Mouse (Mus musculus): ENCODE measurements around the gene Cldn16. TPM values are rescaled to one million over a fixed set of nuclear protein-coding genes. Genes with fewer than 3 reads are reported as not detected.
"Not testable (repeated sequence)": the region's sequence is repeated elsewhere in the genome, so short reads cannot be mapped to it uniquely, and the experiment has no call there.

The Cldn16 gene
- polyA plus RNA-seq, 1 experiment from 2014 or later = not detected

DNA sequence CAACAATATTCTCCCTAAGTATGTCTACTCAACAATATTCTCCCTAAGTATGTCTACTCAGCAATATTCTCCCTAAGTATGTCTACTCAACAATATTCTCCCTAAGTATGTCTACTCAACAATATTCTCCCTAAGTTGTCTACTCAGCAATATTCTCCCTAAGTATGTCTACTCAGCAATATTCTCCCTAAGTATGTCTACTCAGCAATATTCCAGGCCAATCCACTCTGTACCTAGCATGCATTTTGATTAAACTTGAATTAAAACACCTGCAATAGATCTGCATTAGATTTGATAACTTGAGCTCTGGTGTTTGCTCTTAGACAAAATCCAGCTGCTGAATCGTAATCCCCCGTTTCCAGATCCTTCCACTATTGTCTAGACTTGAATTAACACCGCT, 36.8 kb downstream of the Cldn16 start:
- WGBS = 90% methylated on average over 3 of the region's 3 CpGs
- H3K36me3 ChIP-seq; H3K4me1 ChIP-seq (replicated peaks): not testable (repeated sequence)

GRCm38 (mm10) chr16:26500738-26501137, 37.8 kb downstream of the Cldn16 start:
- H3K9me3 ChIP-seq = no peaks in the 10 kb centered on the region
- ATAC-seq (ENCODE audit: low read depth) = no peak
- H3K4me2 ChIP-seq = no peak overlapping the region
- 83% methylated on average over 3 of the region's 3 CpGs for WGBS
- H3K4me3 ChIP-seq = no peak overlapping the region
- H3K9ac ChIP-seq = no peak overlapping the region
- H3K27ac ChIP-seq (replicated peaks) = no peak overlapping the region
- H3K36me3 ChIP-seq = no peaks in the 10 kb centered on the region
- H3K27me3 ChIP-seq = no peaks in the 10 kb centered on the region
- no peaks in the 10 kb centered on the region for H3K4me1 ChIP-seq (replicated peaks)

More for the DNA sequence above, 36.8 kb downstream of the Cldn16 start:
- not testable (repeated sequence) for H3K27ac ChIP-seq (replicated peaks); H3K9me3 ChIP-seq; ATAC-seq (ENCODE audit: low read depth); H3K27me3 ChIP-seq; H3K4me3 ChIP-seq; H3K9ac ChIP-seq; H3K4me2 ChIP-seq

DNA sequence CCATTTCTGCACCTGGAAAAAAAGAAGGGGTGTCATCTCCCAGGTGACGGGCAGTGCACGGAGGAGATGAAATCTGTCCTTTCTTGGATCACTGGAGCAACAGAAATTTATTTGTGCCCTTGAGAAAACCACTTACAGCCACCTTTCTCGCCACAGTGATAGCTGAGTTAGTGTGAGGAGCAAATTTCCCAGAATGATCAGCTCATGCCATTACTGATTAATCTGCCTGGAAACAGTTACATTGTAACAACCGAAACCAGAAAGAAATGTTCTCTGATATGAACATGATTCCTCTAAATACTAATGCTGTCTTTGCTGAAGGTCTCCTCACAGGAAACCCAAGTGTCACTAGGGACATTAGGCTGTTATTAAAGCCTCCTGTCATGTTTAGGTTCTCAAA, 42.0 kb downstream of the Cldn16 start:
- Histone ChIP-seq H3K9me3 (no peaks in the 10 kb centered on the region), H3K36me3 (no peaks in the 10 kb centered on the region), H3K27ac (replicated peaks) (no peak overlapping the region), H3K27me3 (no peaks in the 10 kb centered on the region), H3K4me2 (no peak overlapping the region), H3K9ac (no peak overlapping the region), H3K4me1 (replicated peaks) (no peaks in the 10 kb centered on the region), H3K4me3 (no peak overlapping the region)
- 80% methylated on average over 4 of the region's 4 CpGs for WGBS
- no peak for ATAC-seq (ENCODE audit: low read depth)

GRCm38 (mm10) chr16:26519596-26519995, 56.7 kb downstream of the Cldn16 start:
- Histone ChIP-seq H3K4me1 (replicated peaks) (peaks cover 5% of the 10 kb centered on the region; the same call in 1 of the 2 replicates), H3K4me3 (no peak overlapping the region), H3K9me3 (no peaks in the 10 kb centered on the region), H3K36me3 (no peaks in the 10 kb centered on the region), H3K27ac (replicated peaks) (no peak overlapping the region), H3K9ac (no peak overlapping the region), H3K27me3 (no peaks in the 10 kb centered on the region), H3K4me2 (no peak overlapping the region)
- 61% methylated on average over 2 of the region's 2 CpGs for WGBS
- ATAC-seq (ENCODE audit: low read depth) = no peak

GRCm38 (mm10) chr16:26525832-26526231, 62.9 kb downstream of the Cldn16 start:
- Histone ChIP-seq H3K36me3 (no peaks in the 10 kb centered on the region), H3K27me3 (no peaks in the 10 kb centered on the region), H3K4me3 (no peak overlapping the region), H3K9me3 (no peaks in the 10 kb centered on the region), H3K27ac (replicated peaks) (0 out of 2 replicates have a peak overlapping the region, but pooled peaks have one; percentile 38), H3K4me2 (no peak overlapping the region), H3K9ac (no peak overlapping the region), H3K4me1 (replicated peaks) (peaks cover 30% of the 10 kb centered on the region)
- ATAC-seq (ENCODE audit: low read depth) = no peak
- 64% methylated on average over 5 of the region's 5 CpGs for WGBS

GRCm38 (mm10) chr16:26526669-26527068, 63.7 kb downstream of the Cldn16 start, which contains the start of gene Tmem207:
TSS of gene Tmem207 (minus strand) at chr16:26526769.
- H3K4me1 ChIP-seq (replicated peaks) = peaks cover 30% of the 10 kb centered on the region
- H3K4me3 ChIP-seq = no peak within 1 kb of the TSS
- no peaks in the 10 kb centered on the region for H3K27me3 ChIP-seq
- ATAC-seq (ENCODE audit: low read depth) = no peak
- H3K9me3 ChIP-seq = no peaks in the 10 kb centered on the region
- H3K9ac ChIP-seq = no peak within 1 kb of the TSS
- no peak within 1 kb of the TSS for H3K4me2 ChIP-seq
- no peaks in the 10 kb centered on the region for H3K36me3 ChIP-seq
- H3K27ac ChIP-seq (replicated peaks) = 0 out of 2 replicates have a peak within 1 kb of the TSS, but pooled peaks have one; percentile 38
- WGBS = 74% methylated on average over 4 of the region's 4 CpGs

DNA sequence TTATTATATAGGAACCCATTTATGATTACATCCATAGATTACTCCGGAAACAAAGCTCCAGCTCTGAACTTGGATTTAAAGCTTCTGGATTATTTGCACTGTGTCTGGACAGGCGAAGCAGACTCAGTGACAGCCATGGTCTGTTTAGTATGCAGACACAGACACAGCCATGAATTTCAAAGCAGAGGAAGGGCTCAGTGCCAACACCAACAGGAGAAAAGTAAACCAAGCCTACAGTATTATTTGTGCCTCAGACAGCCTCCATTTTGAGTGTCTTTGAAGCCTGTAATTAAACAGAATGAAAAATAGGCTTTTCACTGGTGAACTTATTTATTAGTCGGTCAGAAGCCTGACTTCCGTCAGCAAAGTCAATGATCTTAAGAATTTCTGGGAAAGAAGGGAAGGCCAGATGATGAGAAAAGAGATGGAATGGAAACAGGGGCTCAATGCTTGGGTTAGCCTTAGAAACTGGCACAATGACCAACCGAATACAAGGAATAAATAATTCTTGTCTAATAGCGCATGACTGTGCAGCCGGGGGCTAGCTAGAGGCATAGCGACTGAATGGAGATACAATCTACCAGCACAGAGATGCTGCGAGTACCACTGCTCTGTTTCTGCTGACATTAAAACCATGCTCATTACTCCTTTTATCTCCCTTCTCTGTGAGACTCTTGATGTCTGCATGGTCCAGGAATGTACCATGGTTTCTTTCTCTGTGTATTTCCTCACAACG, 65.2 kb downstream of the Cldn16 start:
- Histone ChIP-seq H3K9me3 (no peaks in the 10 kb centered on the region), H3K4me2 (peak overlapping the region; percentile 10), H3K4me1 (replicated peaks) (peaks cover 30% of the 10 kb centered on the region), H3K4me3 (no peak overlapping the region), H3K27ac (replicated peaks) (peak overlapping the region; percentile 42), H3K27me3 (no peaks in the 10 kb centered on the region), H3K9ac (no peak overlapping the region), H3K36me3 (no peaks in the 10 kb centered on the region)
- 37% methylated on average over 10 of the region's 10 CpGs for WGBS
- ATAC-seq (ENCODE audit: low read depth) = peak; percentile 94

DNA sequence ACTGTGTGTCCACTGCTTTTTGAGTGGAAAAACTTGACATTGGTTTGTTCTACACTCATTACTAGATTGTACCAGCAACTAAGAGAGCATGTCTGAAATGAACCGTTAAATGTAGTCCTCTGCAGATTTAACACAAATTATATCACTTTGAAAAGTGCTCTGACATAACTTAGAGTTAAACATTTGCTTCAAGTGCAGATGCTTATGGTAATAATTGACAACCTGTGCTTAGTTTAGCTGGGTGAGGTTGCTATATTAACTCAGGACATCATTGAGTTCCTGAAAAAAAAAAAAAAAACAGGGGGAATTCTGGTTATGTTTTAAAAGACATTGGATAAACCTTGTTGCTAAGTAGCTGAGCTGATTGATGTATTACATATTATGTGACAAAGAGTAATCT, 67.5 kb downstream of the Cldn16 start:
- Histone ChIP-seq H3K36me3 (no peaks in the 10 kb centered on the region), H3K4me3 (no peak overlapping the region), H3K4me2 (no peak overlapping the region), H3K27me3 (no peaks in the 10 kb centered on the region), H3K9ac (no peak overlapping the region), H3K27ac (replicated peaks) (no peak overlapping the region), H3K9me3 (no peaks in the 10 kb centered on the region), H3K4me1 (replicated peaks) (peaks cover 24% of the 10 kb centered on the region)
- WGBS = 93% methylated on average over 1 of the region's 1 CpGs
- ATAC-seq (ENCODE audit: low read depth) = no peak

- Histone ChIP-seq H3K27me3 (no peaks in the 10 kb centered on the region), H3K9ac (no peak overlapping the region), H3K27ac (replicated peaks) (no peak overlapping the region), H3K4me2 (no peak overlapping the region), H3K4me1 (replicated peaks) (peaks cover 15% of the 10 kb centered on the region), H3K9me3 (no peaks in the 10 kb centered on the region), H3K4me3 (no peak overlapping the region), H3K36me3 (no peaks in the 10 kb centered on the region)
- no peak for ATAC-seq (ENCODE audit: low read depth)
- WGBS = 76% methylated on average over 1 of the region's 1 CpGs
These were observed 69.4 kb downstream of the Cldn16 start for GRCm38 (mm10) chr16:26532287-26532686.

Other genes with a start within 250 kb of the Cldn16 start
- 4.6 and 5.6 TPM in 2 replicates for gene Cldn1, start 91.3 kb upstream of the Cldn16 start, polyA plus RNA-seq (2015; fragmentation: Nextera tagmentation; extraction: Ambion mirVana)
- 0.07 TPM in 1 of 2 replicates, not detected in the other for gene Tmem207, start 63.6 kb downstream of the Cldn16 start, polyA plus RNA-seq (2015; fragmentation: Nextera tagmentation; extraction: Ambion mirVana)
- gene Il1rap, start 118.6 kb downstream of the Cldn16 start, polyA plus RNA-seq (2015; fragmentation: Nextera tagmentation; extraction: Ambion mirVana) = 7.5 and 7.6 TPM in 2 replicates

Data from neural tube, embryonic 13.5 days (tissue).